Mouse (Mus musculus): ENCODE results near the gene Dapp1. TPM values are rescaled to one million over a fixed set of nuclear protein-coding genes. Genes with fewer than 3 reads are reported as not detected.
A peak's percentile ranks its signal among the peaks of the same experiment; 100 is the strongest.
"Not testable (repeated sequence)": the region's sequence is repeated elsewhere in the genome, so short reads cannot be mapped to it uniquely, and the experiment has no call there.

Dapp1 gene
- polyA plus RNA-seq, 1 experiment from 2014 or later: 1.0 TPM

DNA sequence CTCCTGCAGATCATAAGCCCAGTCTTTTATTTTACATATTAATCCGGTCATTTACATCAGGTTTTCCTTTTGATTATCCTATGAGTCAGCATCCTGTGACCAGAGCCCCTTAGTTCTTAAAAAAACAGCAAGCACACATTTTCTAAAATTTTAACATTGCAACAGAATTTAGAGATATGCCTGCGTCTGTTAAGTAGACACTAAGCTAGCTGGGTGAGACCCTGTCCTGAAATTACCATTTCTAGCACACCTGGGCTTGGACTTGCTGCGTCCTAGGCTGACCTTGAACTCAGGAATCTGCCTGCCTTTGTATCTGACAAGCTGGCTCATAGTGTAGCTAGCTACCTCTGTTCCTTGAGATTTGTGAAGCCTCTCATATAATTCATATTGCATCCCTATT is 51.4 kb downstream of the Dapp1 start:
- Histone ChIP-seq H3K4me1 (no peaks in the 10 kb centered on the region), H3K4me2 (no peak overlapping the region), H3K9ac (no peak overlapping the region), H3K9me3 (no peaks in the 10 kb centered on the region), H3K27ac (no peak overlapping the region), H3K36me3 (replicated peaks) (peaks cover 13% of the 10 kb centered on the region), H3K4me3 (no peak overlapping the region), H3K27me3 (replicated peaks) (no peaks in the 10 kb centered on the region)
- 94% methylated on average over 3 of the region's 3 CpGs for WGBS
- no peak for ATAC-seq (replicated peaks)

DNA sequence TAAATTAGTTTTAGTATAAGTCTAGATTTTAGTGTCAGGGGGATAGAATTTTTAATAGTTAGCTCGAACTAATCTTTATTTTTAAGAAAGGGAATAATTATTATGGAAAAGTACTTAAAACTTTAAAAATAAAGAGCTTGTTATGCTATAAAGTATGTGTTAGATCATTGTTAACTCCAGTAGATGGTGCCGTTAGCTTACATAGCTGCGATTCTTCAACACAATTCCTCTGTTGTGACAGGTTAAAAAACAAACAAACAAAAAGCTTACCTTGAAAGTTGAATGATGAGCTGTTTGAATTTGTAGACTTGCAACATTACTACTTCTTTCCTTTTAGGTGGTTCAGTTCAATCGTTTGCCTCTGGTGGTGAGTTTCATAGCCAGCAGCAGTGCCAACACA is 54.3 kb downstream of the Dapp1 start:
- Histone ChIP-seq H3K36me3 (replicated peaks) (peaks cover 24% of the 10 kb centered on the region), H3K4me2 (no peak overlapping the region), H3K4me1 (peaks cover 4% of the 10 kb centered on the region), H3K9ac (no peak overlapping the region), H3K27me3 (replicated peaks) (no peaks in the 10 kb centered on the region), H3K9me3 (no peaks in the 10 kb centered on the region), H3K27ac (no peak overlapping the region), H3K4me3 (no peak overlapping the region)
- ATAC-seq (replicated peaks): no peak
- 90% methylated on average over 4 of the region's 4 CpGs for WGBS

GRCm38 (mm10) chr3:137920594-137920993 is 60.8 kb downstream of the Dapp1 start:
- H3K36me3 ChIP-seq (replicated peaks): peaks cover 18% of the 10 kb centered on the region; the same call in 1 of the 2 replicates
- no peak overlapping the region for H3K9ac ChIP-seq
- no peak overlapping the region for H3K27ac ChIP-seq
- peaks cover 23% of the 10 kb centered on the region for H3K4me1 ChIP-seq
- WGBS: 96% methylated on average over 4 of the region's 4 CpGs
- H3K27me3 ChIP-seq (replicated peaks): no peaks in the 10 kb centered on the region
- no peaks in the 10 kb centered on the region for H3K9me3 ChIP-seq
- no peak for ATAC-seq (replicated peaks)
- no peak overlapping the region for H3K4me2 ChIP-seq
- H3K4me3 ChIP-seq: no peak overlapping the region

GRCm38 (mm10) chr3:137919398-137919797 is 61.9 kb downstream of the Dapp1 start:
- Histone ChIP-seq H3K4me2 (peak overlapping the region; percentile 89), H3K4me1 (peaks cover 23% of the 10 kb centered on the region), H3K4me3 (peak overlapping the region; percentile 98), H3K27ac (no peak overlapping the region), H3K36me3 (replicated peaks) (peaks cover 9% of the 10 kb centered on the region; the same call in 1 of the 2 replicates), H3K27me3 (replicated peaks) (no peaks in the 10 kb centered on the region), H3K9me3 (no peaks in the 10 kb centered on the region), H3K9ac (peak overlapping the region; percentile 86)
- ATAC-seq (replicated peaks): no peak
- 91% methylated on average over 7 of the region's 7 CpGs for WGBS

DNA sequence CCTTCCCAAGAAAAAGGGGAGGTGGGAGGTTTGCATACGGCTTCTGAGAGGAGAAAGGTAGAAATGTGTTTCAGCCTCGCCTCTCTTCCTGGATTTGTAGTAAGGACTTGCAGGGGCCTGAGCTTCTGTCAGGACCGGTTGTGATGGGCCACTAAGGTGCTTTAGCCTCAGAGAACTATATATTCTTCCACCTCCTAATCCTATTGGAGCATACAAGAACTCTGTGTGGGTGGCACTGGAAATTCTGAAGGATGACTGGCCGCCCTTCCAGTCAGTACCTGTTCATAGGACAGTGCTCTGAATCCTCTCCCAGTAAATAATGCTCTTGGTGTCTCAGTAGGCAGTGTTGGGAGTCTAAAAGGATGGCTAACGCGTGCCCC is 62.4 kb downstream of the Dapp1 start:
- Histone ChIP-seq H3K4me1 (peaks cover 23% of the 10 kb centered on the region), H3K27me3 (replicated peaks) (no peaks in the 10 kb centered on the region), H3K4me3 (peak overlapping the region; percentile 98), H3K36me3 (replicated peaks) (peaks cover 9% of the 10 kb centered on the region; the same call in 1 of the 2 replicates), H3K4me2 (peak overlapping the region; percentile 89), H3K9me3 (no peaks in the 10 kb centered on the region), H3K9ac (peak overlapping the region; percentile 86), H3K27ac (peak overlapping the region; percentile 88)
- 17% methylated on average over 6 of the region's 6 CpGs for WGBS
- peak; percentile 43 for ATAC-seq (replicated peaks)

- H3K27ac ChIP-seq: peak within 1 kb of the TSS; percentile 88
- H3K27me3 ChIP-seq (replicated peaks): no peaks in the 10 kb centered on the region
- H3K9ac ChIP-seq: peak within 1 kb of the TSS; percentile 86
- peak within 1 kb of the TSS; percentile 89 for H3K4me2 ChIP-seq
- H3K9me3 ChIP-seq: no peaks in the 10 kb centered on the region
- peak; percentile 96 for ATAC-seq (replicated peaks)
- H3K4me1 ChIP-seq: peaks cover 23% of the 10 kb centered on the region
- H3K36me3 ChIP-seq (replicated peaks): peaks cover 4% of the 10 kb centered on the region; the same call in 1 of the 2 replicates
- H3K4me3 ChIP-seq: peak within 1 kb of the TSS; percentile 98
- under 1% methylated on average over 47 of the region's 47 CpGs for WGBS
Measured at GRCm38 (mm10) chr3:137918172-137918931, 63.0 kb downstream of the Dapp1 start, which contains the start of gene Lamtor3. Gene Lamtor3 (plus strand): TSS chr3:137918506.

DNA sequence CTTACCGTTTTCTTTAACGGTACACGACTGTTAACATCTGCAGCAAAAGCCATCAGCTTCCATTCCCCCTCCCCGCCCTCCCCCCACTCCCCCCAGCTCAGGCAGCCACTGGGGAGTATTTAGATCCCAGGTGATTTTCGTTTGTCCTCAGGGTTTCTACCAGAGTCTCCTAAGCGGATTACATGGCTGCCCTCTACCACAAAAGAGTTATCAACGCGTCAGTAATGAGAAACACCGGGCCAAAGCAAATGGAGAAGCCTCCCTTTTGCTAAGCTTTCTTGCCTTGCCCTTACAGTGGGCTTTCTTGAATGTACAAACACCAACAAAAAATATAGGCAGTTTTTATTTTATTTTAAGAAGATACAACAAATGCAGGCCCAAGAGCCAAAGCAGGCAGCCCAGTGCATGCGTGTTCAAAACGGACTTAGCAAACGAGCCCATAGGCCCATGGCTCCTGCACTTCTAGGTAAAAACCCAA is 63.6 kb downstream of the Dapp1 start:
- WGBS: 6% methylated on average over 12 of the region's 12 CpGs

GRCm38 (mm10) chr3:137914567-137914966 is 66.8 kb downstream of the Dapp1 start:
- H3K4me2 ChIP-seq; H3K9me3 ChIP-seq; H3K9ac ChIP-seq; H3K4me3 ChIP-seq; H3K27me3 ChIP-seq (replicated peaks); H3K27ac ChIP-seq; H3K36me3 ChIP-seq (replicated peaks); ATAC-seq (replicated peaks): not testable (repeated sequence)
- WGBS: no CpG with 5 or more reads among the region's 1 CpGs
- H3K4me1 ChIP-seq: peaks cover 16% of the 10 kb centered on the region

More for the DNA sequence above, 63.6 kb downstream of the Dapp1 start:
- H3K4me1 ChIP-seq: peaks cover 23% of the 10 kb centered on the region
- peak overlapping the region; percentile 98 for H3K4me3 ChIP-seq
- peaks cover 4% of the 10 kb centered on the region; the same call in 1 of the 2 replicates for H3K36me3 ChIP-seq (replicated peaks)
- peak overlapping the region; percentile 89 for H3K4me2 ChIP-seq
- peak overlapping the region; percentile 88 for H3K27ac ChIP-seq
- no peaks in the 10 kb centered on the region for H3K9me3 ChIP-seq
- H3K9ac ChIP-seq: peak overlapping the region; percentile 46
- no peaks in the 10 kb centered on the region for H3K27me3 ChIP-seq (replicated peaks)
- ATAC-seq (replicated peaks): peak; percentile 81

DNA sequence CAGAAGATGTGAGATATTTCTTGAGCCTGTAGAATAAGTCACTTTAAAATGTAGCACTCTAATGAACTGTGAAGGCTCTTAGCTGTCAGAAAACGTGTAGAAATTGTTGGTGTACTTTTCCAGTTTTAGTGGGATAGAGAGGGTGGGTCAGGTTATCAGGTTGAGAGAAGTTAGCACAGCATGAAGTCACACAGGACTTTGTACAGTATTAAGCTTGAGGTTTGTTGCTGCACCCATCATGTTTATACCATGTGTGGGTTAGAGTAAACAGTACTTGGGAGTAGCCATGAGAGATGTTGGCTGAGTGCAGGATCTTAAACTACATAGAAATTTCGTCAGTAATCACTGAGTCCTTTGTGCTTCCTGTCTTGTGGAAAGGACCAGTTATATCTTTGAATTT is 68.3 kb downstream of the Dapp1 start:
- H3K9me3 ChIP-seq: no peaks in the 10 kb centered on the region
- H3K27ac ChIP-seq: no peak overlapping the region
- WGBS: 64% methylated on average over 2 of the region's 2 CpGs
- H3K4me3 ChIP-seq: no peak overlapping the region
- H3K4me1 ChIP-seq: peaks cover 9% of the 10 kb centered on the region
- H3K9ac ChIP-seq: no peak overlapping the region
- no peak overlapping the region for H3K4me2 ChIP-seq
- H3K27me3 ChIP-seq (replicated peaks): no peaks in the 10 kb centered on the region
- no peaks in the 10 kb centered on the region for H3K36me3 ChIP-seq (replicated peaks)
- no peak for ATAC-seq (replicated peaks)

- no peak; the same call in 1 of the 2 replicates for ATAC-seq (replicated peaks)
- H3K4me1 ChIP-seq: no peaks in the 10 kb centered on the region
- WGBS: 63% methylated on average over 10 of the region's 10 CpGs
- no peak overlapping the region for H3K9ac ChIP-seq
- H3K27me3 ChIP-seq (replicated peaks): no peaks in the 10 kb centered on the region
- no peaks in the 10 kb centered on the region for H3K9me3 ChIP-seq
- H3K4me2 ChIP-seq: no peak overlapping the region
- no peak overlapping the region for H3K4me3 ChIP-seq
- H3K36me3 ChIP-seq (replicated peaks): peaks cover 5% of the 10 kb centered on the region; the same call in 1 of the 2 replicates
- H3K27ac ChIP-seq: no peak overlapping the region
Measured at GRCm38 (mm10) chr3:137900149-137900548, 81.2 kb downstream of the Dapp1 start.

DNA sequence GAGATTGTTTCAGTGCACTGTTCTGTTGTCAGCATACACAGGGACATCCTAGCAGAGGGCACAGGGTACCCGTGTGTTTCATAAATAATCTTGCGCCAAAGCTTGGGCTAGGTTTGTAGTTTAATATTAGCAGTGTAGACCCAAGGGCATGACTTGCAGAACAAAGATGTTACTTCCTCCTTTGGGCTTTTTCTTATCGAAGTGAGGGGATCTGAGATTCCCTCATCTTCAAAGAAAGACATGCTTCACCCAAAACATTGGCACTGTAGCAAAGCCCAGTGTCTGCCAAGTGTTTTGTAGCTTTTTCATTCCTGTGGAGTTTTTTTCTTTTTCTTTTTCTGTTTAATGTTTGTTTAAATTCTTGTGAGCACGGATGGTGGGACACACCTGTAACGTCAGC is 83.7 kb downstream of the Dapp1 start:
- Histone ChIP-seq H3K27ac (no peak overlapping the region), H3K36me3 (replicated peaks) (peaks cover 5% of the 10 kb centered on the region; the same call in 1 of the 2 replicates), H3K9me3 (no peaks in the 10 kb centered on the region), H3K4me2 (no peak overlapping the region), H3K4me1 (no peaks in the 10 kb centered on the region), H3K27me3 (replicated peaks) (no peaks in the 10 kb centered on the region), H3K4me3 (no peak overlapping the region), H3K9ac (no peak overlapping the region)
- 91% methylated on average over 5 of the region's 5 CpGs for WGBS
- ATAC-seq (replicated peaks): no peak

GRCm38 (mm10) chr3:137896867-137897266 is 84.5 kb downstream of the Dapp1 start:
- no peak for ATAC-seq (replicated peaks)
- no peak overlapping the region for H3K4me3 ChIP-seq
- no peaks in the 10 kb centered on the region for H3K27me3 ChIP-seq (replicated peaks)
- no peaks in the 10 kb centered on the region for H3K4me1 ChIP-seq
- H3K9me3 ChIP-seq: no peaks in the 10 kb centered on the region
- H3K36me3 ChIP-seq (replicated peaks): peaks cover 5% of the 10 kb centered on the region; the same call in 1 of the 2 replicates
- H3K9ac ChIP-seq: no peak overlapping the region
- 97% methylated on average over 3 of the region's 3 CpGs for WGBS
- H3K4me2 ChIP-seq: no peak overlapping the region
- no peak overlapping the region for H3K27ac ChIP-seq

All from midbrain, embryonic 15.5 days (tissue).